Mouse (Mus musculus) neural tube, embryonic 13.5 days (tissue): ENCODE measurements around the gene Glcci1. TPM values are rescaled to one million over a fixed set of nuclear protein-coding genes. Genes with fewer than 3 reads are reported as not detected.

Source experiments
- ATAC-seq: fragments of 200-750 bp; cut with Nextera tagmentation; 2 replicates; pipeline ENCODE4 v1.8.0; 2017; ENCODE audit warnings: low read depth, mild to moderate bottlenecking, moderate TSS enrichment, moderate library complexity
- H3K27ac ChIP-seq: fragments of 300-500 bp; sonication (generic); replicated peaks from 2 replicates; pipeline ENCODE4 v1.5.1; 2015; ENCODE audit warnings: moderate library complexity, mild to moderate bottlenecking, inconsistent platforms
- H3K27me3 ChIP-seq: fragments of 300-500 bp; sonication (generic); 2 replicates; pipeline ENCODE4 v1.6.1; 2015; ENCODE audit warnings: mild to moderate bottlenecking, inconsistent platforms
- H3K36me3 ChIP-seq: fragments of 300-500 bp; sonication (generic); 2 replicates; pipeline ENCODE4 v1.6.1; 2015; ENCODE audit warnings: mild to moderate bottlenecking, inconsistent platforms
- H3K4me1 ChIP-seq: fragments of 300-500 bp; sonication (generic); replicated peaks from 2 replicates; pipeline ENCODE4 v1.6.1; 2015; ENCODE audit warnings: inconsistent platforms
- H3K4me2 ChIP-seq: fragments of 300-500 bp; sonication (generic); 2 replicates; pipeline ENCODE4 v1.6.1; 2015; ENCODE audit warnings: inconsistent platforms, mild to moderate bottlenecking, moderate library complexity
- H3K4me3 ChIP-seq: fragments of 300-500 bp; sonication (generic); 2 replicates; pipeline ENCODE4 v1.5.1; 2015; ENCODE audit warnings: mild to moderate bottlenecking, inconsistent platforms
- H3K9ac ChIP-seq: fragments of 300-500 bp; sonication (generic); 2 replicates; pipeline ENCODE4 v1.6.1; 2015; ENCODE audit warnings: moderate library complexity, mild to moderate bottlenecking, inconsistent platforms
- H3K9me3 ChIP-seq: fragments of 300-500 bp; sonication (generic); 2 replicates; pipeline ENCODE4 v1.6.1; 2016; ENCODE audit warnings: inconsistent platforms
- WGBS: fragments of 180-500 bp; shearing (Covaris S2); methylation state at CpG from one replicate; pipeline ENCODE4 v1.1.7; 2015; 5-methylcytosine and 5-hydroxymethylcytosine counted together
- polyA plus RNA-seq: library from polyadenylated mRNA; unstranded; fragments of >200 nt; fragmentation: Nextera tagmentation; extraction: Ambion mirVana; gene quantifications from 2 replicates; pipeline ENCODE4 v1.2.1, GENCODE M21; 2015

Glcci1 gene
- polyA plus RNA-seq, 1 experiment from 2014 or later, result 11.3 TPM

DNA sequence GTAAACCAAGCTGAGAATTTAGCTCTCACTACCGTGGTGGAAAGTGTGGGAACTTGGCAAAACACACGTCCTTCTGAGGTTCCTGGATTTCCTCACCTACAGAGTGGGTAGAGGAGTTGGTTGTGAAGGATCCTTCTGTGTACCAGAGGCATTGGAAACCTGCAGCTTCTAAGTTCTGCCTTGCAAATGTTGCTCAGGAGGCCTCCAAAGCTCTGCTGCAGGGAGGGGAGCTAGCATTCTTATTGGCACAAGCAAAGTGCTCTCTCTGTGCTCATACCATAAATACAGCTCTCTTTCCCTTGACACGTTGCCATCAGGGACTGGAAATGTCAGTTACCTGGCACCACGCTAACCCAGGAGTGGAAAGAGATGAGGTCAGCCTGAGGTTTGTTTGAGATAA is 129.5 kb downstream of the Glcci1 start:
- Histone ChIP-seq H3K9ac (no peak overlapping the region), H3K4me1 (no peaks in the 10 kb centered on the region), H3K36me3 (no peaks in the 10 kb centered on the region), H3K27ac (no peak overlapping the region), H3K4me3 (no peak overlapping the region), H3K9me3 (no peaks in the 10 kb centered on the region), H3K27me3 (no peaks in the 10 kb centered on the region), H3K4me2 (no peak overlapping the region)
- 81% methylated on average over 4 of the region's 4 CpGs for WGBS
- no peak for ATAC-seq

DNA sequence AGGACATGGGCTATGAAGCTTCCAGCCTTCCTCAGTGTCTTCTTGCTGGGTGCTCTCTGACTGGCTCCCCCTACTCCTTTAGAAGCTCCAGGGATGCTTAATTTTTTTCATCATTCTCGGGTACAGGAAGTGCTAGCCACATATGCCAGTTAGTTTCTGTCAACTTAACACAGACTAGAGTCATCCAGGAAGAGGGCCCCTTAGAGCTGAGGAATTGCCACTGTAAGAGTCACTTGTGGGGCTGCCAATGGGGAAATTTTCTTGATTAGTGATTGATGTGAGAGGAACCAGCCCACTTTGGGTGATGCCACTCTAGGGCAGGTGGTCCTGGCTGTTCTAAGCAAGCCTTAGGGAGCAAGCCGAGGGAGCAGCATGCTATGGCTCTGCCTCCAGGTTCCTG is 130.1 kb downstream of the Glcci1 start:
- ATAC-seq, result no peak
- H3K27me3 ChIP-seq, result no peaks in the 10 kb centered on the region
- no peaks in the 10 kb centered on the region for H3K36me3 ChIP-seq
- no peak overlapping the region for H3K4me3 ChIP-seq
- H3K4me2 ChIP-seq, result no peak overlapping the region
- no peak overlapping the region for H3K9ac ChIP-seq
- no peak overlapping the region for H3K27ac ChIP-seq
- no peaks in the 10 kb centered on the region for H3K9me3 ChIP-seq
- no peaks in the 10 kb centered on the region for H3K4me1 ChIP-seq
- WGBS, result 86% methylated on average over 2 of the region's 2 CpGs

DNA sequence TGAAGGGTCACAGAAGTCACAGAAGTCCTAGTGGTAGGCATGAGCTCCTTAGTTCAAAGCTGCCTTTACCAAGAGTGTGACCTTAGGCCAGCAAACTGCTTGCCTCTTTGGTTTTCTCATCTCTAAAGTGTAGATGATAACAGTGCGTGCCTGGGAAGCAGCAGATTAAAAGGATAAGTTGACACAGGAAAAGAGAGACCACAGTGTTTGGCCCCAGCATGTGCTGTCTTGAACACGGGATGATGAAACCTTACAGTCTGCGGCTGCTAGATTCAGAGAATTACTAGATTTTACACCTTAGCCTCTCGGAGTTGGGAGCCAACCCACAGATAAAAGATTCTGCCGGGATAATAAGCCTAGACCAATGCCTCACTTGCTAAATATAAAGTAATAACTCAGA is 131.5 kb downstream of the Glcci1 start:
- no peaks in the 10 kb centered on the region for H3K27me3 ChIP-seq
- H3K36me3 ChIP-seq, result no peaks in the 10 kb centered on the region
- no peak overlapping the region for H3K4me3 ChIP-seq
- 90% methylated on average over 5 of the region's 5 CpGs for WGBS
- no peaks in the 10 kb centered on the region for H3K9me3 ChIP-seq
- H3K9ac ChIP-seq, result no peak overlapping the region
- H3K4me1 ChIP-seq, result peaks cover 2% of the 10 kb centered on the region; the same call in 1 of the 2 replicates
- H3K27ac ChIP-seq, result no peak overlapping the region
- H3K4me2 ChIP-seq, result no peak overlapping the region
- no peak for ATAC-seq

DNA sequence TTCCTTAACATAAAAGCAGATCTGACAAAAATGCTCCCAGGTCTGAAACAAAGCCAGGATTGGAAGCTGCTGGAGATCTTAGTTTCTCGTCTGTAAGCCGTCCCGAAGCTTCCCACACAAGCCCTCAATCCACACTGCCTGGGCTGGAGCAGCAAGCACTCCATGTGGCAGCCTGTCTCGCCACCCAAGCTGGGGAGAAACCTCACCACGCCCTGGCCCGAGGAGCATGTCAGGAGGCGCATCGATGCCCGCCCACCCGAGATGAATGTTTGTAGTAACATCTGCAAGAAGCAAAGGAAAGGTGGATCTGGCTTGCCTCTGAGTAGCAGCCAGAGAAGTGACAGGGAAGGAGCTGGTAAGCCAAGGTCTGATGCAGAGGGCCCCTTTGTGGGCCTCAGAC is 135.3 kb downstream of the Glcci1 start:
- WGBS, result 85% methylated on average over 10 of the region's 10 CpGs
- no peaks in the 10 kb centered on the region for H3K36me3 ChIP-seq
- H3K27ac ChIP-seq, result no peak overlapping the region
- H3K4me3 ChIP-seq, result no peak overlapping the region
- no peak for ATAC-seq
- no peaks in the 10 kb centered on the region for H3K9me3 ChIP-seq
- no peak overlapping the region for H3K9ac ChIP-seq
- no peak overlapping the region for H3K4me2 ChIP-seq
- H3K27me3 ChIP-seq, result no peaks in the 10 kb centered on the region
- H3K4me1 ChIP-seq, result peaks cover 3% of the 10 kb centered on the region; the same call in 1 of the 2 replicates

DNA sequence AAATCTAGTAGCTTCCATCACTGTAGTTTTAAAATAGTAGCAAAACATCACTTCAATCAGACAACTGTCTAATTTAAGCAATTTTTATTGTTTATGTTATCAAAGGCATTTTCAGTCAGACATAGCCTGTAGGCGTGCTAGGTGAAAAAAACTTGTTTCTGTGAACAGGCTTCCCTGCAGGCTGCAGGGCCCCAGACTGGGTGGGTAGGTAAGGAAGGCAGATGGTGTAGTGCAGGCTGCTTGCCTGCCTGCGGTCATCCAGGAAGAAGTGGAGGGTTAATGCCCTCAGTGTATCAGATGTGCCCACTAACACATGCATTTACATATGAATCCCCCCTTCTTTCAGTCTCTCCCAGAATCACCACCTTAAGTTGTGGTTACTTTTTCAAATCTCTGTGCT is 136.3 kb downstream of the Glcci1 start:
- no peaks in the 10 kb centered on the region for H3K9me3 ChIP-seq

More for the DNA sequence above, 136.3 kb downstream of the Glcci1 start:
- Histone ChIP-seq H3K4me2 (no peak overlapping the region), H3K4me1 (peaks cover 3% of the 10 kb centered on the region; the same call in 1 of the 2 replicates), H3K27ac (no peak overlapping the region), H3K9ac (no peak overlapping the region), H3K36me3 (no peaks in the 10 kb centered on the region), H3K4me3 (no peak overlapping the region), H3K27me3 (no peaks in the 10 kb centered on the region)
- WGBS, result 34% methylated on average over 2 of the region's 2 CpGs
- no peak for ATAC-seq
